Mouse (Mus musculus): ENCODE measurements around the gene Hamp2. TPM values are rescaled to one million over a fixed set of nuclear protein-coding genes. Genes with fewer than 3 reads are reported as not detected.
"Not testable (repeated sequence)": the region's sequence is repeated elsewhere in the genome, so short reads cannot be mapped to it uniquely, and the experiment has no call there.

Gene Hamp2
- polyA plus RNA-seq, 1 experiment, result not detected

- no peak for TF ChIP-seq POLR2A (IDR thresholded peaks at IDR 0.05; ENCODE audit: borderline replicate concordance, extremely low read depth, insufficient read depth, insufficient read length, poor library complexity, severe bottlenecking)
- TF ChIP-seq CTCF (IDR thresholded peaks at IDR 0.05; ENCODE audit: borderline replicate concordance, extremely low read depth, insufficient read depth, insufficient read length), result no peak
- no peak for DNase-seq (ENCODE audit: low read depth)
Observed at GRCm38 (mm10) chr7:30945876-30946275, 21.4 kb upstream of the Hamp2 start.

GRCm38 (mm10) chr7:30945466-30945865, 21.0 kb upstream of the Hamp2 start:
- not testable (repeated sequence) for DNase-seq (ENCODE audit: low read depth)

GRCm38 (mm10) chr7:30944706-30945105, 20.2 kb upstream of the Hamp2 start:
- DNase-seq (ENCODE audit: low read depth), result not testable (repeated sequence)

DNA sequence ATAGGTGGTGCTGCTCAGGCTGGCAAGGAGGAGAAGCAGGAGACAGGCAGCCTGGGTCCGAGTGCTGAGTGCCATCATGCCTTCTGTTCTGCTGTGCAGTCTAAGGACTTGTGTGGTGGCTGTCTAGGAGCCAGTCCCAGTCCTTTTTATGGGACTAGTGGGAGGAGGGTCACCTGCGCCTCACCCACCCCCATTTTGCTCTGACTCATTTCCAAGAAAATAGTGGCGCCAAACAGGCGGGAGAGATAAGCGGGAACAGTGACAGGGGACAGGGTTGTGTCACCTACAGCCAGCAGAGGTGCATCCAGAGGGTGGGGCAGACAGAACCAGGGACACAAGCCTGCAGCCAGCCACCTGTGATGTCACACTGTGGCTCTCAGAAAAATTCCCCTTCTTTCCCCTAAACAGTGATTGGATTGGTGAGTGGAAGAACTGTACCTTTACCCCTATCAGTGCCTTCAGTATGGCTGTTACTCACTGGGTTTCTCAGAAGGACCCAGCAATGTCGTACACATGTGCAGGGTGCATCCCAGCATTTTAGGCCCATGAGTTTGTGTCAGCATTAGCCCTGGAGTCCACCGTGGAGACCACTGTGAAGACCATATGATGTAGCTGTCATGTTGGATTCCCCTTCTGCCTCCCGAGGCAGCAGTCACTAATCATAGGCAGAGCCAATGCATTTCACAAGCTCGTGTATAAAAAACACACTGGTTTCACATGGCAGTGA, 19.6 kb upstream of the Hamp2 start, which contains the start of gene Hamp:
Gene Hamp, minus strand, starts transcription at position 124 of the 727 bp plus-strand sequence.
- DNase-seq (ENCODE audit: low read depth), result no peak
- TF ChIP-seq CTCF (IDR thresholded peaks at IDR 0.05; ENCODE audit: borderline replicate concordance, extremely low read depth, insufficient read depth, insufficient read length) (no peak), POLR2A (IDR thresholded peaks at IDR 0.05; ENCODE audit: borderline replicate concordance, extremely low read depth, insufficient read depth, insufficient read length, poor library complexity, severe bottlenecking) (no peak)

DNA sequence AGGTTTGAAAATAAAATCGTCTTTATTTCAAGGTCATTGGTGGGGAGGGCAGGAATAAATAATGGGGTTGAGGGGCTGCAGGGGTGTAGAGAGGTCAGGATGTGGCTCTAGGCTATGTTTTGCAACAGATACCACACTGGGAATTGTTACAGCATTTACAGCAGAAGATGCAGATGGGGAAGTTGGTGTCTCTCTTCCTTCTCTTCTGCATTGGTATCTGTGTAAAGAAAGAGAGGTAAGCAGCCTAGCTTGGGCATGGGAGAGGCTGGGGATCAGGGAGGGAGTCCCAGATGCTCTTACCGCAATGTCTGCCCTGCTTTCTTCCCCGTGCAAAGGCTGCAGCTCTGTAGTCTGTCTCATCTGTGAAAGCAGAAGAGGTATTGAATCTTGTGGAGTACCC, 17.9 kb upstream of the Hamp2 start:
- DNase-seq (ENCODE audit: low read depth), result not testable (repeated sequence)

- not testable (repeated sequence) for DNase-seq (ENCODE audit: low read depth)
Observed at GRCm38 (mm10) chr7:30940070-30940469, 15.6 kb upstream of the Hamp2 start.

GRCm38 (mm10) chr7:30935422-30936099, 11.1 kb upstream of the Hamp2 start:
- not testable (repeated sequence) for DNase-seq (ENCODE audit: low read depth)

DNA sequence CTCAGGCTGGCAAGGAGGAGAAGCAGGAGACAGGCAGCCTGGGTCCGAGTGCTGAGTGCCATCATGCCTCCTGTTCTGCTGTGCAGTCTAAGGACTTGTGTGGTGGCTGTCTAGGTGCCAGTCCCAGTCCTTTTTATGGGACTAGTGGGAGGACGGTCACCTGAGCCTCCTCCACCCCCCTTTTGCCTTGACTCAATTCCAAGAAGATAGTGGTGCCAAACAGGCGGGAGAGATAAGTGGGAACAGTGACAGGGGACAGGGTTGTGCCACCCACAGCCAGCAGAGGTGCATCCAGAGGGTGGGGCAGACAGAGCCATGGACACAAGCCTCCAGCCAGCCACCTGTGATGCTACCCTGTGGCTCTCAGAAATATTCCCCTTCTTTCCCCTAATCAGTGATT, 410 bp downstream of the Hamp2 start:
- no peak for TF ChIP-seq CTCF (IDR thresholded peaks at IDR 0.05; ENCODE audit: borderline replicate concordance, extremely low read depth, insufficient read depth, insufficient read length)
- TF ChIP-seq POLR2A (IDR thresholded peaks at IDR 0.05; ENCODE audit: borderline replicate concordance, extremely low read depth, insufficient read depth, insufficient read length, poor library complexity, severe bottlenecking), result no peak
- DNase-seq (ENCODE audit: low read depth), result no peak

- not testable (repeated sequence) for DNase-seq (ENCODE audit: low read depth)
Observed at GRCm38 (mm10) chr7:30922490-30922889, 2.0 kb downstream of the Hamp2 start.

DNA sequence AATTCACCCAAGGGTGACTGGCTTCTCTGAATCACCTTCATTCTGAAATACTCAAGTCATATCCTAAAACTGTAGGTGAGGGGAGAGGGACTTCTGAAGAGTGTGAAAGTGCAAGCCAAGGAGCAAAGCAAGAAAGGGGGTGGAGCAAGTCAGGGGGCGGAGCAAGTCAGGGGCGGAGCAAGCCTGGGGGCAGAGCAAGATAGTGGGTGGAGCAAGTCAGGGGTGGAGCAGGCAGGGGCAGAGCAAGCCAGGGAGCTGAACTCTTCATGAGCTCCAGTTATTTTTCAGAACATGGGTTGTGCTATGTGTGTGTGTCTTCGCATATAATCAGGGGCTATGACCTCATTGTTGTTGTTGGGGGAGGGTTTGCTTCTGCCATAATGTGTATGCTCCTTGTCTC, 4.3 kb downstream of the Hamp2 start:
- TF ChIP-seq POLR2A (IDR thresholded peaks at IDR 0.05; ENCODE audit: borderline replicate concordance, extremely low read depth, insufficient read depth, insufficient read length, poor library complexity, severe bottlenecking), result no peak
- TF ChIP-seq CTCF (IDR thresholded peaks at IDR 0.05; ENCODE audit: borderline replicate concordance, extremely low read depth, insufficient read depth, insufficient read length), result no peak
- DNase-seq (ENCODE audit: low read depth), result no peak

- no peak for DNase-seq (ENCODE audit: low read depth)
- TF ChIP-seq CTCF (IDR thresholded peaks at IDR 0.05; ENCODE audit: borderline replicate concordance, extremely low read depth, insufficient read depth, insufficient read length), result no peak
- TF ChIP-seq POLR2A (IDR thresholded peaks at IDR 0.05; ENCODE audit: borderline replicate concordance, extremely low read depth, insufficient read depth, insufficient read length, poor library complexity, severe bottlenecking), result no peak
Observed at GRCm38 (mm10) chr7:30917219-30917618, 7.3 kb downstream of the Hamp2 start.

GRCm38 (mm10) chr7:30916713-30917112, 7.8 kb downstream of the Hamp2 start:
- DNase-seq (ENCODE audit: low read depth), result no peak
- no peak for TF ChIP-seq CTCF (IDR thresholded peaks at IDR 0.05; ENCODE audit: borderline replicate concordance, extremely low read depth, insufficient read depth, insufficient read length)
- no peak for TF ChIP-seq POLR2A (IDR thresholded peaks at IDR 0.05; ENCODE audit: borderline replicate concordance, extremely low read depth, insufficient read depth, insufficient read length, poor library complexity, severe bottlenecking)

DNA sequence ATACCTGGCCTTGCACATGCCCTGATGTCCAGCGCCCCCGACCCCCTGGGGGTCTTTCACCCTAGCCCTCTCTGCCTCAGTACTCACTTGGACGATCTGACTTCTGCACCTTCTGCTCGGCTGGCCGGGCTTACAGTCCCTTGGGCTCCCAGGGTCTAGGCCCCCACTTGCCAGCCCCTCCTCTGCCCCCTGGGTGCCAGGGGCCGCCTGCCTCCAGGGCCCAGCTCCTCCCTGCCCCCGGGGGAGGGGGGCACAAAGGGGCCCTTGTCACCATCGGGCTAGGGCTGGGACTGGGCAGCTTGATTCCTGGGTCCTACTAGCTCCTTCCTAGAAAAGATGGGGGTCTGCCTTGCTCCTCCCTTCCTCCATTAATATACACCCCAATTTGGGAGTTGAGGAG, 9.7 kb downstream of the Hamp2 start, which contains the start of gene Mag:
Gene Mag, minus strand, starts transcription at position 142 of the 400 bp plus-strand sequence.
- no peak for DNase-seq (ENCODE audit: low read depth)
- TF ChIP-seq CTCF (IDR thresholded peaks at IDR 0.05; ENCODE audit: borderline replicate concordance, extremely low read depth, insufficient read depth, insufficient read length) (no peak), POLR2A (IDR thresholded peaks at IDR 0.05; ENCODE audit: borderline replicate concordance, extremely low read depth, insufficient read depth, insufficient read length, poor library complexity, severe bottlenecking) (no peak)
